Mouse (Mus musculus) NIH3T3 (cell line): Measurements from ENCODE around the gene Gm14226.
A peak's percentile ranks its signal among the peaks of the same experiment; 100 is the strongest.
"Not testable (repeated sequence)": the region's sequence is repeated elsewhere in the genome, so short reads cannot be mapped to it uniquely, and the experiment has no call there.

Source experiments
- DNase-seq: peaks from one replicate; pipeline ENCODE4 v3.0.0-alpha.2; 2012; ENCODE audit warnings: low read depth

The Gm14226 gene

GRCm38 (mm10) chr2:155018251-155018755 is at the start of gene Gm14226:
Gene Gm14226 (plus strand): TSS chr2:155018266.
- DNase-seq, result not testable (repeated sequence)

- DNase-seq, result peak; percentile 14
These were observed 48.2 kb upstream of the Gm14226 start for GRCm38 (mm10) chr2:154969740-154970397.

- DNase-seq, result peak; percentile 50
These were observed 46.0 kb upstream of the Gm14226 start for GRCm38 (mm10) chr2:154971919-154972692.

GRCm38 (mm10) chr2:154972981-154973380 is 45.1 kb upstream of the Gm14226 start:
- DNase-seq, result no peak

- DNase-seq, result peak; percentile 17
These were observed 31.5 kb upstream of the Gm14226 start for GRCm38 (mm10) chr2:154986609-154987008.

GRCm38 (mm10) chr2:154991411-154991810 is 26.7 kb upstream of the Gm14226 start:
- no peak for DNase-seq

DNA sequence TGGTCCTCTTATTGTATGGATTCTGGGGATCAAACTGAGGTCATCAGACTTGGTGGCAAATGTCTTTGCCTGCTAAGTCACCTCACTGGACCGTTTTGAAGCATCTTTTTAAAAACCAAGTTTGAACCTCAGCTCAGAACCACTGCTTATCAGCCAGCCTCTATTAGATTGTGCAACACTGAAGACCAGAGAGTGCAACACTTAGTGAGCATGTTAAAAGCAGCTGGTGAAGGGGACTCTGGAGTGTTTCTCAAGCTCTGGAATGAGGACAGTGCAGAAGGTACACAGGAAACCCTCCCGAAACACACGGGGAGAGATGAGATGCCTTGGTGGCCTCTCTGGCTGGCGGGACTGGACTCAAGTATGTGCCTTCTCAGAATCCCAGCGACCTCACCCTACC is 26.0 kb upstream of the Gm14226 start:
- no peak for DNase-seq

DNA sequence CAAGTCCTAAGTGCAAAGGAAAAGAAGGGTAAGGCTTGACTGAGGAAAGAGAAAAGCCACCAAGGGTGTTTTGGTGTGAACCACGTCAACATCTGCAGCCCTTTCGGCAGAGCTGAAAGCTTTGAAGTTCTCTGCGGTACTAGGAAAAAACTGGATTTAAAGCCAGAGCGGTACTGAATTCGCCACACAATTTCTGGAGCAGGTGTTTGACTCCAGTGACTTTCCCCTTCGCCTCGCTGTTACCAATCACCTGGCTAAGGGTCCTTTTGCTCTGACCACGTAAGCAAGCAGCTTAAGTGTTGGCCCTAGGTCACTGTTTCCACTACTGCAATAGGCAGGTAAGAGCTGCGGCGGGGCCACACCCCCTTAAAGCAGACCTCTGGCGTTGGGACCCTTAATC is 12.6 kb upstream of the Gm14226 start:
- DNase-seq, result no peak

DNA sequence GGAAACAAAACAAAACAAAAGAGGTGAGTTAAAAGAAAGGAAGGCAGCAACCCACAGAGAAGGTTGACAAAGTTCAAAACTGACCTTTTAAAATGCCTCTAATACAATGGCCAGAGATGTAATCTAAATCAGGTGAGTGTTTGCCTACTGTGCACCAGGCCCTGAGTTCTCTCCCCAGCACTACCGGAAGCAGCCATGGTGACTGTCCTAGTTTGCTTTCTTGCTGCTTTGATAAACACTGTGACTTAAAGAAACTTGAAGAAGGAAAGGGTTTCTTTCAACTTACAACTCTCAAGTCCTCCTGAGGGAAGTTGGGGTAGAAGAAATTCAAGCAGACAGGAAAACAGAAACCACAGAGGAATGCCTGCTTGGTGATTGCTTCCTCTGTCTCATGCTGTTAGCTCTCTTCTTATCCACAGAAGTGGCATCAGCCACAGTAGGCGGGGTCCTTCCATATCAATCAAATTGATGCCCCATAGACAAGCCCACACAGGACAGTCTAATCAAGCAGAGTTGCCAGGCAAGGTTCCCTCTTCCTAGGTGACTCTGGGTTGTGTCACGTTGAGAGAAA is 6.9 kb upstream of the Gm14226 start:
- DNase-seq, result peak; percentile 41

GRCm38 (mm10) chr2:155012991-155013390 is 5.1 kb upstream of the Gm14226 start:
- no peak for DNase-seq

GRCm38 (mm10) chr2:155016751-155017150 is 1.3 kb upstream of the Gm14226 start:
- not testable (repeated sequence) for DNase-seq

DNA sequence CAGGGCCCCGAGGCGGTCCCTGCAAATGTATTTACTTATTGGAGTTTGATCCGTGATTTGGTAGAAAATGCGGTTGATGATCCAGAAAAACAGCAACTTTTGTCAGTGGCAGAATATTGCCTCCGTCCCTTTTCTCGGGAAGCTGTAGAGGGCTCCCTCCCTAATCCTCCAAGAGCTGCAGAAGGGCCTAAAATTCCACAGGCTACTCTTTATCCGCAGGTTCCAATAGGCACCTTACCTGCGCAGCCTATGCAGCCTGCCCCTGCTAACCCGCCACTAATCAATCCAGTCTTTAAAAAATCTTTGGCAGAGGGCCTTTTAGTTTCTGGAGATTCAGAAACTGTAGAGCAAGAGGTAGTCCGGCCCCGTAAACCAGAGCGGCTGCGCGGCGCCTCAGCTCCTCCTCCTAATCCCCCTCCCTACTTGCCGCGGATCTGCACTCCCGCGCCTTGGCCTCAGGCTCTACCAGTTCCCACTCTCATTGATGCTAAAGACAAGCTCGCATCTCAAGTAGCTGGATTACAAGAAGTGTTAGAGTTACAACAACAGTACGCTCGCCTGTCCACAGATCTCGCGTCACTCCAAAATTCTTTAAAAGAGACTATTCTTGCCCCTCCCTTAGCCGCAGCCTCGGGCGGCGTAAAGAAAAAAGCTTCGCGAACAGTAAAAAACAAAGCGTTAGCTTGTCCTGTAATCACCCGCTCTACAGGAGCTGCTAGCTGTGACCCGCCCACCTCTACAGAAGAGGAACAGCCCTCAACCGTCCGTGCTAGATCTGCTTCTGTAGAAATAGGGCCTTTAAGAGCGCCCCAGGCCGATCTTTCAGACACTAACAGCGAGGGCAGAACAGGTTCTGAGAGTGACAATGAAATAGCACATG is 936 bp downstream of the Gm14226 start:
- no peak for DNase-seq

DNA sequence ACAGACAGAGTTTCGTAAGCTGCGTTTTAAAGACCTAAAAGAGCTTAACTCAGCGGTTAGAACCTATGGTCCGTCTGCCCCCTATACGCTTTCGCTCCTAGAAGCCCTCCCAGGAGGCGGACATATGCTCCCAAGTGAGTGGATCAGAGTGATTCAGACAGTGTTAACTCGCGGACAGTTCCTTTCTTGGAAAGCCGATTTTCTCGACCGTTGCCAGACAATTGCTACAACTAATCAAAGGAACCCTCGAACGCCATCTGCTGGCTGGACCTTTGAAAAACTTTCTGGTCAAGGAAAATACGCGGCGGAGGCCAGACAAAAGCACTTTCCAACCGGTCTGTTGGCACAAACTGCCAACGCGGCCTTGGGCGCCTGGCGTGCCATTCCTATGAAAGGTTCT is 1.6 kb downstream of the Gm14226 start:
- no peak for DNase-seq

DNA sequence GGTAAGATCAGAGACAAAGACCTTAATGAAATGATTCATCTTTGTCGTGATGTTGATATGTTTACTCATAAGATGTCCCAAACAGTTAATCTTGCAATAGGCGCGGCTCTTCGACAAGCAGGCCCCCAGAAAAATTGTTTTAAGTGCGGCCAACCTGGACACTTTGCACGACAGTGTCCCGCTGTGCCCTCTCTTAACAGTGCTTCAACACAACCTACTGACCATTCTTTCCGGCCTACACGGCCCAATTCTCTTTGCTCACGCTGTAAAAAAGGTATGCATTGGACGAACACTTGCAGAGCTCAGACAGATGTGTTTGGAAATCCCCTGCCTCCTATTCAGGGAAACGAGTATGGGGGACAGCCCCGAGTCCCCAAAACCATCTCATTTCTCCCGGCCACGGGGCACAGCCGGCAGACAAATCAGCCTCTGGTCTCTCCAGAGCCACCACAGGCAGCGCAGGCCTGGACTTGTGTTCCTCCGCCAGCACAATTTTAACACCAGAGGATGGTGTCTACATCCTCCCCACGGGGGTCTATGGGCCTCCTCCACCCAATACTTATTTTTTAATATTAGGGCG is 2.3 kb downstream of the Gm14226 start:
- DNase-seq, result peak; percentile 12

GRCm38 (mm10) chr2:155030831-155031230 is 12.8 kb downstream of the Gm14226 start:
- DNase-seq, result no peak

GRCm38 (mm10) chr2:155032938-155033710 is 15.1 kb downstream of the Gm14226 start:
- no peak for DNase-seq

- no peak for DNase-seq
These were observed 21.9 kb downstream of the Gm14226 start for GRCm38 (mm10) chr2:155039956-155040355.

DNA sequence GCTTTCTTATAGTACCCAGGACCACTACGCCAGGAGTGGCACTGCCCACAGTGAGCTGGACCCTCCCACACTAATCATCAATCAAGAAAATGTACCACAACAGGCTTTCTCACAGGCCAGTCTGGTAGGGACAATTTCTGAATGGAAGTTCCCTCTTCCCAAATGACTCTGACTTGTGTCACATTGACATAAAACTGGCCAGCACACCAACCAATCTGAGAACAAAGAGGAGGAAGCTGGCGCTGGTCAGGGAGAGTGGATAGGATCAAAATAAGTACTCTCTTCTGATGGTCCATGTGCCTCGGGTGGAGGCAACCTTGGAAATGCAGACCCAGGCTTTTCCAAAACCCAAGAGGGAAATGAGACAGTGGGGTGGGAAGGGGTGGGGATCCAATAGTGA is 26.5 kb downstream of the Gm14226 start:
- no peak for DNase-seq

GRCm38 (mm10) chr2:155045075-155045474 is 27.0 kb downstream of the Gm14226 start:
- DNase-seq, result no peak

DNA sequence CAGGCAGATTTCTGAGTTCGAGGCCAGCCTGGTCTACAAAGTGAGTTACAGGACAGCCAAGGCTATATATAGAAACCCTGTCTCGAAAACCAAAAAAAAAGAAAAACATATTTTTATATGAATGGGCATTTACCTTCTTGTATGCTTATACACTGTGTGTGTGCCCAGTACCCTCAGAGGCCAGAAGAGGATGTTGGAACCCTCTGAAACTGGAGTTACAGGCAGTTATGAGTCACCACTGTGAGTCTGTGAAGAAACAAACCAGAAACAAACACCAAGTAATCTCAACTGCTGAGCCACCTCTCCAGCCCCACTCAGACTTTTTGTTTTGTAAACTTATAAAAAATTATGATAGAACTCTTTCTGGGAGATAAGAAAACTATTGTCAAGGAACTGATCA is 28.7 kb downstream of the Gm14226 start:
- DNase-seq, result peak; percentile 63
